Mouse (Mus musculus): ENCODE results near the gene Dusp19.

Dusp19 gene

DNA sequence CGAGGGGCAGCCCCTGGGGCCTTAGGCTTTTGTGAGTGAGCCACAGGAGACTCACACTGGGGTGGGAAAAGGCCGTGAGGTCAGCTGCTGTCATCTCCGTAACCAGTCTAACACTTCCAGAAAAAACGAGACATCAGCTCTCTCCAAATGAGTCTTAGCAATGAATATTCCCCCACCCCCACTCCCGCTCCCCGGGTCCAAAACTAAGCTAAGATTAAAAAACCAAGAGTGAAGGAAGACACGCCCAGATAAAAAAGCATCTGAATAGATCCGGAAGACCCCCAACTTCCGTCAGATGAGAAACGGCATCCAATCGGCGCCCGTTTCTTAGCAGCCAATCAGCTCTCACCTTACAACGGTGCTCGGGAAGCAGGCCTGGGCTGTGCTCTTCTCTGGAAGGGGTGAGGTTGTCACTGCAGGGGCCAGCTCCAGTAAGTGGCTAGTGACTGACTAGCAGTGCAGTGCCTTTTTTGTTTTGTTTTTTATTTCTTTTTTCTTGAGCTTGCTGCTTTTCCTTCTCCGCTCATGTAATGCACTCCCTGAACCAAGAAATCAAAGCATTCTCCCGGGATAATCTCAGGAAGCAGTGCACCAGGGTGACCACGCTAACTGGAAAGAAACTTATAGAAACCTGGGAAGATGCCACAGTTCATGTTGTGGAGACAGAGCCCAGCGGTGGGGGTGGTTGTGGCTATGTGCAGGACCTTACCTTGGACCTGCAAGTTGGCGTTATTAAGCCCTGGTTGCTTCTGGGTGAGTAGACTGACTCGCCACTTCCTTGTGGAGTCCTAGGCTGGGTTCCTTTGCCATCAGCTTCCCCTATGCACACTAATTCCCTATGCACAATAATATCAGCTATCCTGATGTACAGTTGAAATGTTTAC is at the start of gene Dusp19, which contains the start of gene Nup35:
Gene Dusp19 (plus strand): TSS at position 192 of the 884 bp plus-strand sequence.
Gene Nup35 (plus strand): TSS at position 383 of the 884 bp plus-strand sequence.
- peak; percentile 97 for DNase-seq

DNA sequence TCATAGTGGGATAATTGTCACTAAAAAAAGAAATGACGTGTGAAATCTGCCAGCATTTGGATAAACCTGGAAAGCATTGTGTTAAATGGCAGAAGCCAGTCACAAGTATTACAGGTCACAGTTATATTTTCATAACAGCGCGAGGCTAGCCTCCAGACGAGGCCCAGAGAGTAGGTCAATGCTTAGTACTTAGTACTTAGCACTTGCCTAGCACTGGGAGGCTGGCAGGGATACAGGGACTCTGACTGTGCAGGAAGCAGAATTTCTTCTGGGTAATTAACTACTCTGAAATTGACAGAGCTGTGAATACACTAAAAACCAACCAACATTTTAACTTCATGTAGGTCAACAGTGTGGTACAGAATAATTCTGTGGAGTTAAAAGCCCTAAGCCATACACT is 49.4 kb upstream of the Dusp19 start:
- DNase-seq = no peak

DNA sequence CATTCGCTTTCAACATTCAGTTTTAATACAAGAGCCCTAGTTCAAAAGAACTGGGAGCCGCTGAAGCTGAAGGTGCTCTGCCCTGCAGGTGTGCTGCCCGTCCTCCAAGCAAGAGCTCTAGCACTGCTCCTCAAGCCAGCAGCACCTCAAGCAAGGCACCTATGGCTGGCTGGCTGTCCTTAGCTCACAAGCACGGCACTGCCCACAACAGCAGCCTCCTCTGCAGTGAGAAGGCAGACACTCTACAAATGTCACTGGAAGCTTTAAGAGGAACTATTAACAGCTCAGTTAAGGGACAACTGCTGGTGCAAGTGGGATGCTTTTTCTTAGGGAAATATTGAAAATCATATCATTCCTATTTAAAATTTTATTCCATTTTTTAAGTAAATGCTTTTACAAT is 46.2 kb upstream of the Dusp19 start:
- no peak for DNase-seq

DNA sequence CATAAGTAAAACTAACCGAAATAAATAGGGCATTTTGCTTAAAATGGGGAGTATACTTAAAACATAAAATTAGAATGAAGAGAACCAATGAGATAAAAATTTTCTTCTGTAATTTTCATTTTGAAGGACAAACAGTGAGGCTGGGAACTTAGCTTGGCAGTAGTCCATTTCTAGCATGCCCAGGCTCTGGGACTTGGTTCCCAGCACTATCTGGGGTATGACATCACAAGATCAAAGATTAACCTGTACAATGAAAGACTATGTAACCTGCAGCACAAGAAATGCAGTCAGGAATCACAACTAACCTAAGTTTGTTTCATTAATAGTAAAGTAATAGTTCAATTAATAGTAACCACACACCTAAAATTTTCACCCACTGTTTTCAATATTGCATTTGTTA is 39.6 kb upstream of the Dusp19 start:
- no peak for DNase-seq

DNA sequence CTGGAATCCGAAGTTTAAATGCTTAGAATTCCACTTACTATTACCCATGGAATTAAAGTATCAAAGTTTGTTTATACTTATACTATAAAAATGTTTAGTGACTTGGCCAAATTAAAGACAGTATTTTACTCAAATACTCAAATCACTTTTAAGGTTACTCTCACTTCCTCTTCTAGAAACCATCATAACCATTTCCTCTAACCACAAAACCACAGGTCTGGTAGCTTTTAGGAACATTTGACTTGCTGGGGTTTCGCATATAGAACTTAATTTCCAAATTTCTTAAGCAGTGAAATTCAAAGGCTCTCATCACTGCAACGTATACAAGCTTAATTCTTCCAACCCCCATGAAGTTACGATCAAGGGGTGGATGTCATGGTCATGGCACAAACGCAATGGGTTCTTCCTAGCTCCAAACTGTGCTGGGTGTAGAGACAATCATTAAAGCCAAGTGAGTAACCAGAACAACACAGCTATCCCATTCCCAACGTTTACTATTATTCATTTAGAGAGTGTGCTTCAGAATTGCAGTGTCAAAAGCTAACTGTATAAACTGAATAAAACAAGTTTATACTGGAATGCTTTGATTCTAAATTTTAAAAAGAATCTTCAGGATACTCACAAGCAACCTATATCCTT is 37.5 kb upstream of the Dusp19 start:
- no peak for DNase-seq

DNA sequence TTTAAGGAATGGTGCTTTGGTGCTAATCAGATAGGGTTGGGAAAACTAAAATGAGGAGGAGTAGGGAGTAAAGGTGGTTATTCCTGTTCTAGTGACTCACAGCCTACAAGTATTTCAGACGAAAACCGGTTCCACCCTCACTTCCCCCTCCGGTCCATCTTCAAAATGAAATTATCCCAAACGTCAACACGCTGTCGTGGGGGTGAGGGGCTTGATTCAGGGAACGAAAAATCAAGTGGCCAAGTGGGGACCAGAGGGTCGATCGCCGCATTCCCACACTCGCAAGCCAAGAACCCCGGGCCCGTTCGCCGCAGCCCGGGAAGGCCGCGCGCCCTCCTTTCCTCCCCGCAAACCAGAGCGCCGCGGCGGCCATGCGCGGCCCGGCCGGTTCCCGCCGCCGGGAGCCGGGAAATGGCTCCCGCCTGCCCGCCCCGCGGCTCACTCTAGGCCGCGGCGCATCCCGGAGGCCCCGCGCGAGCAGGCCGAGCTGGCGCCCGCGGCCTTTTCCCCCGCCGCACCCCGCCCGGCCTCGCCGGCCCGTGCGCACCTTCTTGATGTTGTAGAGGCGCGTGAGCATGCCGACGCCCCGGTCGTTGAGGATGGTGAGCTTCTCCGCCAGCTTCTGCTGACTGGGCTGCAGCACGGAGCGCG is 36.4 kb upstream of the Dusp19 start:
- DNase-seq = peak; percentile 15

DNA sequence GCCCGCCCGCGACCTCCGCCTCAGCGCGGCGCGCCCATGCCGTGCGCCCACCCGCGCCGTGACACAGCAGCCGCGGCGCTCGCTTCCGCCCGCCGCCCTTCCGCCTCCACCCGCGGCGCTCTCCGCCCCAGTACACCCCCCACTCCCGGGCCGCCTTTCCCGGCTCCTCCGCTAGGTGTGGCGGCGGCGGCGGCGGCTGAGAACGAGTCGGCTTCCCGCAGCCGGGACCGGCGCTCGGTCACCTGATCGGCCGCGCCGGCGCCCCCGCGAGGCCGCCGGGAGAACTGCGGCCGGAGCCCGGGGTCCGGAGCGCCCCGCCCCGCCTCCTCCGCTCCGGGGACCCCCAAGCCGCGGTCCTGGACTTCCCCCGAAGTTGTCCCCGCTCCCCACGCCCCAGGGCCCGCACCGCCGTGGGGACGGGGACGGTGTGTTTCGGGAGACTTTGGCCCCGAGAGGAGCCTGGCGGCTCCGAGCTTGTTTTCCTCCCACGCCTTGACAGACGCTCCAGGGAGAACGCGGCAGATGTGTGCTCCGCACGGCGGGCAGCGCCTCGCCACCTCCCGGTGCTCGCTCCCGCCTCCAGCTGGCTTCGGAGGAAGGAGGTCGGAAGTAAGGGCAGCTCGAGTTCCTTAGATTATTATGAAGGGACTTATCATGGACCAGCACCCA is 35.7 kb upstream of the Dusp19 start, which contains the start of gene Nckap1:
Gene Nckap1 (minus strand): TSS at position 338 of the 669 bp plus-strand sequence.
- DNase-seq = peak; percentile 91

DNA sequence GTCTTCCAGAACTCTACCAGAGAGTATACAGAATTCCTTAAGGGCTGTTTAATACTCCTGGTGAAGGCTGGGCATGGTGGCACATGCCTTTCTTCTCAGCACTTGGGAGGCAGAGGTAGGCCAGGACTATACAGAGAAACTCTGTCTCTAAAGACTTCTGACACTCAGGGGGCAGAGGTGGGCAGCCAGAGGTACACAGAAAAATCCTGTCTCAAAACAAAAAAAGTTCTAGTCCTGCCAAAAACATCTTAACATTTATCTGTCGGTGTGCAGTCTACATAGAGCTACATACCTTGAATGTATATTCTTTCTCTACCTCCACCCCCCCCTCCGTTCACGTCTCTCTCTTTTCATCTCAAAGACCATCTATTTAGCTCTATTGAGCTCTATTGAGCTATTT is 34.5 kb upstream of the Dusp19 start:
- DNase-seq = no peak

DNA sequence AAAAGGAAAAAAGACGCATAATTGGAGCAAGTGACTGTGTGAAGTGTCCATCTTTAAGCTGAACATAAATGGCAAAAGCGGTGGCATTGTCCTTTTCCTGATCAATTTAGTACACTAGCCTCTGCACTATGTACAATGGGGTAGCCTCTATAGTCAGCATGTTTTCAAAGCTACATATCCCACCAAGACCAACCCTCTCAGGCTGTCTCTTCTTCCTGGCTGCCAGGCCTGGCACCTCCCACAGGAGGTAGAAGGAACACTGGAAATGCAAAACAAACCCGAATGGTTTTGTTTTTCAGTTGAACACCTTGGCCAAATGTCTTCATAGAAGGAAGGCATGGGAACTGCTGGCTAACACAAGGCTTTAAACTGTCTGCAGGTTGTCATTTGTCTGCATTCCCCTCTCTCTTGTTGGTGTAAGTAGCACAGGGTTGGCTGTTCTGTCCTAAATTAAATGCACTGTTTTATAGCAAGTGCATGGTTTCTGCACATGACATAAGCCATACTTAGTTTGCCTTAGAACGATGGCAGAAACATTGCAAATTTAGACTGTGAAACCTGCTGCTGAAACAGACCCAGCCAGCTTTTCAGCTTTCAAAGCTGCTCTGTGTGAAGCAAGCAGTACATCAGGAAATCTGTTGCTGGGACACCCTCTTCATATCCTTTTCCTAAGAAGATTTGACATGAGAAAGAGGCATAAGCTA is 22.5 kb upstream of the Dusp19 start:
- DNase-seq = no peak

DNA sequence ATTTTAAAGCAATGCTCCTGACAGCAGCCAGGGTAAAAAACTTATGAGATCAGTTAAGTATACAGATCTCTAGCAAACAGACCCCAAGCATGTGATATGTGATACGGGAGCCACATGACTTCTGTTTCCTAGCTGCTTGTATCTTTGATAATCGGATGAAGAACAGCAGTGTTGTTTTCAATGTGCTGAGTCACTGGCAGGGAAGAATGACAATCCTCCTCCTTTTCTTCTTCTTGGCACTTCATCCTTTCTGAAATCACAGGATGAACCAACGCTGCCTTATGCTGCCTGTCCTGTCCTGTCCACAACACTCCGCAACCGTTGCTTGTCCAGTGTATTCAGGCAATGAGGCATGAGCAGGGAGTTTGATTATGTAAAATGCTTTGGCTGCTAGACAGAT is 19.9 kb upstream of the Dusp19 start:
- no peak for DNase-seq

DNA sequence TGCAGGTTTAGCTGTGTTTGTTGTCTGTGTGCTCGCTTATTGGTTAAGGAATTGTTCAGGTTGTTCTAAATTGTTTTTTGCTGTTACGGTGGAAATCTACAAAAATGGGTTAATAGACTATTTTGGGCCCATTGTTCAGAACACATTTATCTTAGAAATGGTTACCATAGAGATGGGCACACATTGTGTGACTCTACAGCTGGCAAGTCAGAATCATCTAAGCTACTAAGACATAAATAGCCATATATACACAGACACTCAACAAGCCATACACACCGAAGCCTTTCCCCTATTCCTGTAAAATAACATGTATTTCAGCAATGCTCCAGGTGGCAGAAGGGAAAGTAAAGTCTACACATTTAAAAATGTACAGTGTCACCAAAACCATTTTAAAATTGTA is 17.0 kb upstream of the Dusp19 start:
- no peak for DNase-seq

DNA sequence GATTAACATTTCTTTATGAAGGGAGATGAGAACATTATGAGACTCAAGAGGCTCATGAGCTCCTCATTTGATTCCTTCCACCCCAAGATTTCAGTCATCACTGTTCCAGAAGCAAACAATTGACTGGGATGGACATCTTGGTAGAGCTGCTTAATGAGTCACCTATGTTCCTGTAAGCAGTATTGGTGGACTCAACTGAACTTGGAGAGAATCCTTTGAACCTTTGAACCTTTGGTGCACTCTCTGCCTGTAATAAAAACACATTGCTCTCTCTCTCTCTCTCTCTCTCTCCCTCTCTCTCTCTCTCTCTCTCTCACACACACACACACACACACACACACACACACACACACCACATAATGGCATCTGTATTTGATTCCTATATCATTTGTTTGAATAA is 16.2 kb upstream of the Dusp19 start:
- DNase-seq = no peak

DNA sequence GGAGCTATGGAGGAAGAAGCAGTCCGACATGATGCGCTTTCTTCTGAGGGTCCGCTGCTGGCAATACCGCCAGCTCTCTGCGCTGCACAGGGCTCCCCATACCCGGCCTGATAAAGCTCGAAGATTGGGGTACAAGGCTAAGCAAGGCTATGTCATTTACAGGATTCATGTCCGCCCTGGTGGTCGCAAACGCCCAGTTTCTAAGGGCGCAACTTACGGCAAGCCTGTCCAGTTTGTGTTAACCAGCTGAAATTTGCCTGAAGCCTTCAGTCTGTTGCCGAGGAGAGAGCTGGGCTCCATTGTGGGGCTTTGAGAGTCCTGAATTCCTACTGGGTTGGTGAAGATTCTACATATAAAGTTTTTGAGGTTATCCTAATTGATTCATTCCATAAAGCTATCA is 14.1 kb upstream of the Dusp19 start:
- no peak for DNase-seq

DNA sequence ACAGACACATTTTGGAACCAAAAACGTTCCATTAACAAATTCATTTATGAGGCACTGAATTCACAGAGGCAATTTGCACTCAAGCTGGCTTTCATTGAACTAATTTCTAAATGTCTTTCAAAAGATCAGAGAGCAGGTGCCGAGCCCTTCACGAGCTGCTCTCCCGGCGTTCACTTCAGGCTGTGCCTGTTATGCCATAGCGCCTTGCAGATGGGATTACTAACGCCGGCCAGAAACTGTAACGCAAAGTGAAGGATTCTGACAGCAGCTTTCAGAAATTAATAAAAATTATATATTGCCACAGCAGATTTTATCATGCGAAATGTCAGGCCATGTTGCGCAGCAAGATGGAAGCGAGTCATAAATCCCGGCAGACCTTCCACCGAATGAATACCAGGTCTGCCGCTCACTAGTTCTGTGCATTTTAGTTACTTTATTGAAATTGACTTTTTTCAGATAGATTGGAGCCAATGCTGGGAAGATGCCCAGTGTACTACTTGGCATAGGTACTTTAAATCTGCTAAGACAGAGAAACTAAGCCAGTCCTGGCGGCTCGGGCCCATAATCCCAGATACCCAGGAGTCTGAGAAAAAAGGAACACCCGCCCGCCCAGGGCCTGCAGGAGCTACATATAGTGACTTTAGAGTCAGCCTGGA is 12.9 kb upstream of the Dusp19 start:
- DNase-seq = no peak

DNA sequence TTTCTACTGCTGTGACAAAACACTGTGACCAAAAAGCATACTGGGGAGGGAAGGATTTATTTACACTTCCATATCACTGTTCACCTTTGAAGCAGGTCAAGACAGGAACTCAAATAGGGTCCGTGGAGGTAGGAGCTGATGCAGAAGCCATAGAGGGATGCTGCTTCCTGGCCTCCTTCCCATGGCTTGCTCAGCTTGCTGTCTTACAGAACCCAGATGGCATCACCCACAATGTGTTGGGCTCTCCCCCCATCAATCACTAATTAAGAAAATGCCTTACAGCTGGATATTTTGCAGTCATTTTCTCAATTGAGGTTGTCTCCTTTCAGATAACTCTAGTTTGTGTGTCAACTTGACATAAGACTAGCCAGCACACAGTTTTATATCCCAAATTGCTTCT is 4.6 kb upstream of the Dusp19 start:
- DNase-seq = no peak

DNA sequence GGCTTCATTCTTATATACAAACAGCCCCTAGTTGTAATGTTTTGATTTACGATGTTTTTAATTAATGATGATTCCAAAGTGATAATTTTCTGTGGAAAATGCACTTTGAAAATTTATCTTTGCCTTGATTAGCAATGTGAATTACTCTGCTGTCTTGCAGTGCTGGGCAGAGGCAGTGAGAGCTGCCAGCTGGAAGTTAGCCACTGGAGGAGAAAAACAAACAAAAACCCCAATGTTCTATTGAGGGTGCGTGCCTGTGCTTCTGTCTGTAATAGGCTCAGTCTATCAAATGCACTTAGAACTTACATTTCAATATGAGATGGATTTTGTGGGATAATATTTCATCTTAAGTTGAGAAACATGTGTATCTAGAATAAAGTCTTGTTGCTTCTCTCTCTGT is 4.0 kb upstream of the Dusp19 start:
- no peak for DNase-seq

DNA sequence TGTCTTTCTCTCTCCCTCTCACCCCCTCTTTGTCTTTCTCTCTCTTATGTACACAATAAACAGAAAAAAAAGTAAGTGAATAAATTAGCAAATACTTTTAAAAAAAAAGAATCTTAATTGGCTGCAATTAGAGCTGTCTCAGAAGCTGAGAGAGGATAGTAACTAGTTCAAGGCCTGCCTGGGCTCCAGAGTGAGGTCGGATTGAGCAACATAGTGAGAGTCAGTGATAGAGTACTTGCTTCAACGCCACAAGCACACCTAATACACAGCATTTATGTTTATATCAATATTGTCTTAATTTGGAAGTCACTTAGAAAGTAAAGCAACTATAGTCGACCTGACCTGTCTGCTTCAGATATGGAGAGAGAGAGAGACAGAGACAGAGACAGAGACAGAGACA is 2.1 kb downstream of the Dusp19 start:
- no peak for DNase-seq

DNA sequence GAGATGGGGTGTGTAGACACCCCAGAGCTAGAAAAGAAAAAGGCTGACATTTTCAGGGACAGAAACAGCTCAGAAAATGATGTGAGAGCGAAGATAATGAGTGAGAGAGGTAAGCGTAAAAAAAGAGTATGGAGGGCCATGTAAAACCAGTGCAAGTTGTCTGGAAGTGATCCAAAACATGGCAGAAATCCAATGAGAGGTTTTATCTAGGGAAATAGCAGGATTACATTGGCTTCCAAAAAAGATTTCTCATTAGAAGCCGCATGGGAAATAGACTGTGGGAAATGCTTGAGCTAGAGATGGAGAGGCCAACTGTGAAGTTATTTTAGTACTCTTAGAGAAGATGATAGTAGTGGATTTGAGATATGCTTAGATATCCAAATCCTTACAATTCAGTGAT is 5.1 kb downstream of the Dusp19 start:
- DNase-seq = no peak

DNA sequence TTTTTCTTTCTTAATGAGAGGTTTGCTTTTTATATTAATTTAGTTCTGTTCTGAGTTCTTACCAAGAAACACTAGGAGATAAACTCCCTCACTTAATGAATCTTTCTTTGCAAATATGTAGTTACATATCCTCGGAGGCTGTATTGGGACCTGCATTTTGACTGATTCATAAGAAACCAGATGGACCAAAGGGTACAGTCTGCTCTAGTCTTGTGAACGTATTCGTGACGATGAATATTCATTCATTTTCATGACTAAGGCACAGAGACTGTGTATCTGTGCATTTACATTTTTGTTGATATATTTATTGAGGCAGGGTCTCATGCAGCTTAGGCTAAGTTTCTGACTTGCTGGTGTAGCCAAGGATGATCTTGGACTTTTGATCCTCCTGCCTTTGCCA is 7.7 kb downstream of the Dusp19 start:
- no peak for DNase-seq

DNA sequence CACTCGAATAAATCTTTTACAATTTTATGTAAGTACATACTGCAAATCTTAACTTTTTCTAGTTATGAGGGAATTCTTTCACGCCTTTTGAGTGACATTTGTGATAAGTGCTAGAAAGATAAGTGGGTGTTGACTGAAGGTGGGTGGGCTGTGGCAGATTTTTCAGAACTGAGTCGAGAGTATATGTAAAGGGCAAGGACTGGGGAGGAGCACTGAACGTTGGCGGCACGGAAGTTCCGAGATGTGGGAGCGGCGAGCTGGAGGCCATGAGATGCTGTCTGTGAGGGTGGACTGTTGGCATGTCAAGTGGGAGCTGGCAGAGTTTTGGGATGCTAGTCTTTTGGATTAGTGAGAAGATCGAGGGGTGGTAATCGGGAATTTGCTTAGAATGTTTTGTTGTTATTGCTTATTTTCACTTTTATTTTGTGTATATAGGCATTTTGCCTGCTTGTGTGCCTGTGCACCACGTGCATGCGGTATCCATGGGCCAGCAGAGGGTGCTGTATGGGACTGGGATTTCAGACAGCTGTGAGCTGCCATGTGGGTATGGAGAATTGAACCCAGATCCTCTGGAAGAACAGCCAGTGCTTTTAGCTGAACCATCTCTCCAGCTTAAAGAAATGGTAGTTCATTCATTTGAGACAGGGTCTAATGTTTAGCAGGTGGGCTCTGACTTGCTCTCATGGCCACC is 15.6 kb downstream of the Dusp19 start:
- DNase-seq = no peak

All from lung, postnatal 14 days (tissue).